Mouse (Mus musculus): ENCODE measurements around the gene Kif27.

DNA sequence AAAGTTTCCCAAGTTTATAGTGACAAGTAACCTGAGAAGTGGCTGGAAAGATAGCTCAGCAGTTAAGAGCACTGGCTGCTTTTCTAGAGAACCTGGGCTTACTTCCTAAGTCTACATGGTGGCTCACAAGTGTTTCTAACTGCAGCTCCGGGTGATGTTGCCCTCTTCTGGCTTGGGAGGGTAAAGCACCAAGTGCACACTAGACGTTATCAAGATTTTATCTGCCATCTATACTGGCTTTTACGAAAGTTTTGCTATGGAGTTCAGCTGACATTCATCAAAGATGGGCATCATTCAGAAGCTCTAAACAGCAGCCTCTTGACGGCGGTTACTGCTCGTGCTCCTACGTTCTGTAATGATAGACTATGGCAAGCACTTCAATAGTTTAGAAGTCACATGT lies 29.0 kb upstream of the Kif27 start:
- TF ChIP-seq POLR2A (IDR thresholded peaks at IDR 0.05; ENCODE audit: low read depth, low read length) (no peak), CTCF (IDR thresholded peaks at IDR 0.05; ENCODE audit: extremely low read depth, insufficient read depth, insufficient read length, insufficient replicate concordance) (peak; percentile 65; the same call in 1 of the 2 replicates)
